Mouse (Mus musculus): ENCODE data around the gene Angptl7. TPM values are rescaled to one million over a fixed set of nuclear protein-coding genes. Genes with fewer than 3 reads are reported as not detected.

Angptl7 gene
- polyA plus RNA-seq, 1 experiment from 2014 or later = 1.2 TPM

GRCm38 (mm10) chr4:148508084-148508849 is 8.0 kb upstream of the Angptl7 start:
- no peak for DNase-seq (ENCODE audit: low spot score)
- TF ChIP-seq CTCF (IDR thresholded peaks at IDR 0.05; ENCODE audit: low read depth) = no peak
- no peak for TF ChIP-seq EP300 (optimal IDR thresholded peaks at IDR 0.05)
- peaks cover 8% of the 10 kb centered on the region; the same call in 1 of the 2 replicates for H3K36me3 ChIP-seq (ENCODE audit: control insufficient read depth, insufficient read depth, low read length)
- ATAC-seq (ENCODE audit: low FRiP score, low TSS enrichment) = no peak
- no peaks in the 10 kb centered on the region for H3K4me1 ChIP-seq (replicated peaks; ENCODE audit: control insufficient read depth, insufficient read depth)
- H3K4me3 ChIP-seq (ENCODE audit: low read depth, low read length) = no peak overlapping the region
- WGBS = 94% methylated on average over 14 of the region's 14 CpGs
- H3K27ac ChIP-seq (replicated peaks) = no peak overlapping the region
- no peak overlapping the region for H3K9ac ChIP-seq (ENCODE audit: low read length)
- H3K9me3 ChIP-seq (ENCODE audit: control insufficient read depth, low read length) = no peaks in the 10 kb centered on the region
- no peak overlapping the region for H3K4me2 ChIP-seq (replicated peaks; ENCODE audit: low read depth)
- no peaks in the 10 kb centered on the region for H3K27me3 ChIP-seq (ENCODE audit: control insufficient read depth, insufficient read depth, low read length)

- ATAC-seq (ENCODE audit: low FRiP score, low TSS enrichment) = no peak
- H3K27me3 ChIP-seq (ENCODE audit: control insufficient read depth, insufficient read depth, low read length) = no peaks in the 10 kb centered on the region
- no peaks in the 10 kb centered on the region for H3K9me3 ChIP-seq (ENCODE audit: control insufficient read depth, low read length)
- no peak overlapping the region for H3K4me3 ChIP-seq (ENCODE audit: low read depth, low read length)
- no peak for DNase-seq (ENCODE audit: low spot score)
- TF ChIP-seq EP300 (optimal IDR thresholded peaks at IDR 0.05) = no peak
- H3K4me1 ChIP-seq (replicated peaks; ENCODE audit: control insufficient read depth, insufficient read depth) = no peaks in the 10 kb centered on the region
- 85% methylated on average over 5 of the region's 5 CpGs for WGBS
- peaks cover 8% of the 10 kb centered on the region; the same call in 1 of the 2 replicates for H3K36me3 ChIP-seq (ENCODE audit: control insufficient read depth, insufficient read depth, low read length)
- no peak overlapping the region for H3K9ac ChIP-seq (ENCODE audit: low read length)
- no peak overlapping the region for H3K4me2 ChIP-seq (replicated peaks; ENCODE audit: low read depth)
- H3K27ac ChIP-seq (replicated peaks) = no peak overlapping the region
These were observed 7.3 kb upstream of the Angptl7 start for GRCm38 (mm10) chr4:148507585-148507984.

- H3K4me2 ChIP-seq (replicated peaks; ENCODE audit: low read depth) = no peak overlapping the region
- no peak overlapping the region for H3K27ac ChIP-seq (replicated peaks)
- peaks cover 4% of the 10 kb centered on the region; the same call in 1 of the 2 replicates for H3K36me3 ChIP-seq (ENCODE audit: control insufficient read depth, insufficient read depth, low read length)
- H3K4me3 ChIP-seq (ENCODE audit: low read depth, low read length) = no peak overlapping the region
- H3K9ac ChIP-seq (ENCODE audit: low read length) = no peak overlapping the region
- 44% methylated on average over 8 of the region's 8 CpGs for WGBS
- DNase-seq (ENCODE audit: low spot score) (peak; percentile 12), ATAC-seq (ENCODE audit: low FRiP score, low TSS enrichment) (peak; percentile 21; the same call in 1 of the 2 replicates)
- H3K27me3 ChIP-seq (ENCODE audit: control insufficient read depth, insufficient read depth, low read length) = no peaks in the 10 kb centered on the region
- H3K9me3 ChIP-seq (ENCODE audit: control insufficient read depth, low read length) = no peaks in the 10 kb centered on the region
- H3K4me1 ChIP-seq (replicated peaks; ENCODE audit: control insufficient read depth, insufficient read depth) = no peaks in the 10 kb centered on the region
- TF ChIP-seq CTCF (IDR thresholded peaks at IDR 0.05; ENCODE audit: low read depth) = no peak
- no peak for TF ChIP-seq EP300 (optimal IDR thresholded peaks at IDR 0.05)
These were observed 4.3 kb upstream of the Angptl7 start for GRCm38 (mm10) chr4:148504497-148504959.

GRCm38 (mm10) chr4:148495874-148496689 is 4.2 kb downstream of the Angptl7 start:
- Histone ChIP-seq H3K9me3 (ENCODE audit: control insufficient read depth, low read length) (no peaks in the 10 kb centered on the region), H3K36me3 (ENCODE audit: control insufficient read depth, insufficient read depth, low read length) (peaks cover 13% of the 10 kb centered on the region; the same call in 1 of the 2 replicates), H3K4me1 (replicated peaks; ENCODE audit: control insufficient read depth, insufficient read depth) (no peaks in the 10 kb centered on the region), H3K9ac (ENCODE audit: low read length) (no peak overlapping the region), H3K4me2 (replicated peaks; ENCODE audit: low read depth) (no peak overlapping the region), H3K4me3 (ENCODE audit: low read depth, low read length) (no peak overlapping the region), H3K27me3 (ENCODE audit: control insufficient read depth, insufficient read depth, low read length) (no peaks in the 10 kb centered on the region), H3K27ac (replicated peaks) (no peak overlapping the region)
- WGBS = 84% methylated on average over 25 of the region's 25 CpGs
- ATAC-seq (ENCODE audit: low FRiP score, low TSS enrichment) (no peak), DNase-seq (ENCODE audit: low spot score) (no peak)
- TF ChIP-seq EP300 (optimal IDR thresholded peaks at IDR 0.05) (no peak), CTCF (IDR thresholded peaks at IDR 0.05; ENCODE audit: low read depth) (no peak)

GRCm38 (mm10) chr4:148495160-148495559 is 5.1 kb downstream of the Angptl7 start:
- Histone ChIP-seq H3K4me2 (replicated peaks; ENCODE audit: low read depth) (no peak overlapping the region), H3K27me3 (ENCODE audit: control insufficient read depth, insufficient read depth, low read length) (no peaks in the 10 kb centered on the region), H3K4me1 (replicated peaks; ENCODE audit: control insufficient read depth, insufficient read depth) (no peaks in the 10 kb centered on the region), H3K36me3 (ENCODE audit: control insufficient read depth, insufficient read depth, low read length) (peaks cover 13% of the 10 kb centered on the region; the same call in 1 of the 2 replicates), H3K27ac (replicated peaks) (no peak overlapping the region), H3K4me3 (ENCODE audit: low read depth, low read length) (no peak overlapping the region), H3K9me3 (ENCODE audit: control insufficient read depth, low read length) (no peaks in the 10 kb centered on the region), H3K9ac (ENCODE audit: low read length) (no peak overlapping the region)
- 89% methylated on average over 6 of the region's 6 CpGs for WGBS
- DNase-seq (ENCODE audit: low spot score) = no peak
- ATAC-seq (ENCODE audit: low FRiP score, low TSS enrichment) = no peak
- TF ChIP-seq EP300 (optimal IDR thresholded peaks at IDR 0.05) (no peak), CTCF (IDR thresholded peaks at IDR 0.05; ENCODE audit: low read depth) (peak; percentile 20; the same call in 1 of the 2 replicates)
